Mouse (Mus musculus) retina, embryonic 14.5 days (tissue): Measurements from ENCODE around the gene Gtf2h3.
"Not testable (repeated sequence)": the region's sequence is repeated elsewhere in the genome, so short reads cannot be mapped to it uniquely, and the experiment has no call there.

Experiments
- DNase-seq: peaks from one replicate; pipeline ENCODE4 v3.0.0-alpha.2; 2015; ENCODE audit warnings: low spot score

Gtf2h3 gene

DNA sequence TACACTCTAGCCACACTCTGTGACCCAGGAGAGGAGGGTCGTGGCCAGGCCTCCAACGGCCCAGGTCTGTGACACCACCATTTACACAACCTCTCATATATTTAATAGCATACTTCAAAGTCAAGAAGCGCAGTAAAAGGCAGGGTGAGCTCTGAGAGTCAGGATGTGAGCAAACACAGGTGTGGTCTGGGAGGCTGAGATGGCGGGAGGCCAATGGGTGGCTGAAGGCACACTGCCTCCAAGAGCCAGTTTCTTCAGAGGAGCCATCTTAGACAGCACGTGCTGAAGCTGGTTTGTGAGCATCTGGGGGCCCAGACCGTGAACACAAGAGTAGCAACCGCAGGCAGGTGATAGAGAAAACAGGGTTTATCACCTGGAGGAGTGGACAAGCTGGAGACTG is 3.5 kb upstream of the Gtf2h3 start:
- DNase-seq = no peak

DNA sequence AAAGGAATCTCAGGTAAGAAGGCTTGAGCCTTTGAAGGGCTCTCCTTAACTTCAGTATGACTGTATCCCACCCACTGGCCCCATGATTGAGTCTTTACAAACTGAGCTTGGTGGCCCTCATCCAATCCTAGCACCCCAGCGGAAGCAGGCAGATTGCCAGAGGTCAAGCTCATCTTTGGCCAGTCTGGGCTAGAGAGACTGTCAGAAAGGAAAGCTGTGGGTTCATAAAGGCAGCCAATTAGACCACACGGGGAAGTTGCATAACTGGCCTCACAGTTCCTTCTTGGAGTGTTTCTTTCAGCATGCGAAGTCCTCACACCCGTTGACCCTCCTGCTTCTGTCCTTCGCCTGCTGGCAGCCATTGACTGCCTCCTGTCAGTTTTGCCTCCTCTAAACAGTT is 3.6 kb downstream of the Gtf2h3 start:
- no peak for DNase-seq

DNA sequence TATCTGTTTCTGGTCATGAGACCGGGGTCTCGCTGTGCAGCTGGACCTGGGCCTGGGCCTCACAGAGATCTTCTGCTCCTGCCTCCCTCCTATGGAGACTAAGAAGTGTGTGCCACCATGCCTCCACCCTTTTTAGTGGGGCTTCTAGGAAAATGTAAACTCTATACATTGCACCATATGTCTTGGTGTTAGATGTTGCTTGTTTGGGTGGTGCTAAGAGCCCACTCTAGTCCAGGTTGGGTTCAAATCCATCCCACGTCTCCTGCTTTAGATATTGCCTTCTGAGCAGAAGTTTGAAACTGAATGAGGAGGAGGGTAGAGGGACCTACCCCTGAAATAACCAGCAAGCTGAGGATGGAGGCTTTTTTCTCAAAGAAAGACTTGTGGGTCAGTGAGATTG is 13.8 kb downstream of the Gtf2h3 start:
- no peak for DNase-seq

DNA sequence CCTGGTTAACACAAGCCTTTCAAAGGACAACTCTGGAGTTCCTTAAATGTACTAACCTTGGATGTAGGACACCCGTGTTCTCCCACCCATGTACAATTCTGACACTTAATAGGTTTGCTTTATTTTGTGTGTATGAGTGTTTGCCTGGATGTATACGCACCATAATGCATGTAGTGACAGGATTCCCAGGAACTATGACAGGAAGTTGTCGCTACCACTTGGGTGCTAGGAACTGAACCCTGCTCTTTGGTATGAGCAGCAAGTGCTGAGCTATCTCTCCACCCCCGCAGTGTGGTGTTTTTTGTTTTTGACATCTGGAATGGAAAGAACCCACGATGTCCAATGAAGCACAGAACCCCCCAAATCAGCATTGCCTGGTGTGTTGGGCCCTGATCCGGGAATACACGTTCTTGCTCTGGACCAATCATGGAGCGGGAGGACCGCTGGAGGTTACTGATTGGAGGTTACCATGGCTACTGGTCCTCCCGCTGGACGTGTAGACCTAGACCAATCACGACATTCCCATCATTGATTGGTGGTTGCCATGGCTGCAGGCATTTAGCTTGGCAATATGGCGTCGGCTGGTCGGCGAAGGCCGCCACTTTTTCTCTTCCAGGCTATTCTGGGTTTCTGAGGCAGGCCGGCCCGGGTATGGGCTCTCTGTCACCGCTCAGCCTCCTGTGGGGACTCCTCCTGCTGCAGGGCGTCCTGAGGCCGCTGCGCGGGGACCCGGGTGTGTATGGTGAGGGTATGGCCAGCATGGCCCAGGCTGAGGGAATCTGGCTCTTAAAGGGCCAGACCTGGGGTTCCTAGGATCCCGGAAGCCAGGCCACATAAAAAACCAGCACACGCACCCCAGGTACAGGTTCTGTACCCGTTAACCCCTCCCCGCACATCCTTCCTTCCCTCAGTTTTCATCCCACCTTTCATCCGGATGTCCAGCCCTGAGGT is 19.6 kb downstream of the Gtf2h3 start:
- peak; percentile 99 for DNase-seq

DNA sequence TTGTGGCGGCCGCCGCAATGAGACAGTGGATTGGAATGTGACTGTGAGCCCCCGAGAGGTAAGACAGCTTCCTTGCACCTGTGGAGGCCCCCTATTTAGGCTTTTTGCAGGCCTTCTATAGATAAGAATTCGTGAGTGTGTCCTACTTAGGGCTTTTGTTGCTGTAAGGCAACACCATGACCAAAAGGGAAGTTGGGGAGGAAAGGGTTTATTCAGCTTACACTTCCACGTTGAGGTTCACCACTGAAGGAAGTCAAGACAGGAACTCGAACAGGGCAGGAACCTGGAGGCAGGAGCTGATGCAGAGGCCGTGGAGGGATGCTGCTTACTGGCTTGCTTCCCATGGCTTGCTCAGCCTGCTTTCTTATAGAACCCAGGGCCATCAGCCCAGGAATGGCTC is 20.8 kb downstream of the Gtf2h3 start:
- DNase-seq = not testable (repeated sequence)

DNA sequence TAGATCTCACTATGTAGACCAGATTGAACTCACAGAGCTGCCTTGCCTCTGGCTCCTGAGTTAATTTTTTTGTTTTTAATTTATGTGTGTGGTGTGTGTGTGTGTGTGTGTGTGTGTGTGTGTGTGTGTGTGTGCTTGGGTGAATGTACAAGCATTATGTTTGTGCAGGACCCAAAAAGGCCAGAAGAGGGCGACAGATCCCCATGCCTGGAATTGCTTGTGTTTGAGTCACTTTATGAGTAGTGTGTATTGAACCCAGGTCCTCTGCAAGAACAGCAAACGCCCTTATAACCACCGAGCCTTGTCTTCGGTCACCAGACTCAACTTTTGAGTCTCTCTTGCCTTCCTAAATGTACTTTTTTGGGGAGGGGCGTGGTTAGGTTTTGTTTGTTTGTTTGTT is 23.4 kb downstream of the Gtf2h3 start:
- DNase-seq = peak; percentile 82

DNA sequence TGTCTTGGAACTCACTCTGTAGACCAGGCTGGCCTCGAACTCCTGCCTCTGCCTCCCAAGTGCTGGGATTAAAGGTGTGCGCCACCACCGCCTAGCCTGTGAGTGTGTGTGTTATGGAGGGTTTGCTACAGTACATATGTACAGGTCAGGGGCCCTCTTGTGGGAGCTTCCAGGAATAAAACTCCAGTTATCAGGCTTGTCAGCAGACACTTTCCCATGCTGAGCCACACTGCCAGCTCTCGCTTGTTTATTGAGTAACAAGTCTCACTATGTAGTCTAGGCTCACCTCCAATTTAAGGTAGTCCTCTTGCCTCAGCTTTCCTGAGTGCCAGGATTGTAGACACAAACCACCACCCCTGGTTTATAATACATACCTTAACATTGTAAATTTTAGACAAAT is 25.4 kb downstream of the Gtf2h3 start:
- DNase-seq = no peak

DNA sequence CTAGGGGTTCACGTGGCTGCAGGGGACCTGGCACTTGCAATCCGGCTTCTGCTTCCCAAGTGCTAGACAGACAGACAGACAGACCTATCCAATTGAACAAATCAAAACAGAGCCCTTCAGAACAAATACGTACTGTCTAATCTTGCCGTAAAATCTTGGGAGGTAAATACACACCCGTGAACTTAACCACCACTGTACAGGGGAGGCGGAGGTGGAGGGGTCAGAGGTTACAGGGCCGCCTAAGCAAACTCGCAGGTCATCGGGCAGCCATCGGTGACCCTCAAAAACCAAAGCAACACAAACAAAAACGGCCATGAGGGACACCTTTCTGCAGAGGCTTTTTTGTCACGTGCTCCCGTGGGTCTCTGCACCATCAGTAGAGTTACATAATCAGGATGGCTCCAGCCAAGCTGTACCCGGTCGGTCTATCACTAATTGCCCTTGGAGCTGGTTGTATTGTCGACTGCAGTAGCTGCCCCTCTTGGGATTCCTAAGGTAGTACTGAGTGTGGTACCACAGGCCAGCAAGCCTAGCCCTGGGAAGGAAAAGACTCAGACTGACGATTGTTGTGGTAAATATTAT is 26.2 kb downstream of the Gtf2h3 start:
- no peak for DNase-seq

DNA sequence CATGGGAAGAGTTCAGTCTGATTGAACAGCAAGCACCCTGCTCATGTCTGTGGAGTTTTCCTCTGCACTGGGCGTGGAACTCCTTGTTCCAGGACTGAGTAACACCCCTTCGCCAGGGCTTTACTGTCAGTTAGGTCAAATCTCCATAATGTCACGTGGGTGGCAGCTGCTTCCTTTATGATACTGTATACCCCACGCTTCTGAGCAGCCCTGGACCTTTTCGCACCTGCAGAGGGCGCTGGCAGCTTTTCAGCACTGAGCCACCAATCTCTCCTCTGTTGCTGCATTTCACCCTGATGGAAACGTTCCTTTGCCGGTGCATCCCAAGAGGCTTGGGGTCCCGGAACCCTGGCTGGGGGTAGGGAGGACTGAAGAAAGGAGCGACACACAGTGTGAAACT is 32.0 kb downstream of the Gtf2h3 start:
- peak; percentile 22 for DNase-seq

DNA sequence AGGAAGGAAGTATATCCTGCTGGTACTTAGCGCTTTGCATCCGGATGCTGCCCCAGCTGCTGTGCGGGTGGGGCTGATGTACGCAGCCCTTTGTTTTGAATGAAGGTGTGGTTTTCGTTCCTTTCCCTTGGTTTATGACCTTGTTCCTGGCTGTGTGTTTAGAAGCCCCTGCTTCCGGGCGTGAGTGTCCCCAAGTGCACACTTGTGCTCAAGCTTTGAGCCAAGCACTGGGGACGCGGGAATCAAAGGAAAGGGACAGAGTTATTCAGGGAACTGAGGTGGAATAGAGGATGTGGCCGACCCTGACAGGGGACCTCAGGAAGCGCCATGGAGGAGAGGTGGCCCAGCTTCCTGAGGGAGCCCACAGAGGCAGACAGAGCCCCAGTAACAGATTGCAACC is 35.8 kb downstream of the Gtf2h3 start:
- DNase-seq = no peak

DNA sequence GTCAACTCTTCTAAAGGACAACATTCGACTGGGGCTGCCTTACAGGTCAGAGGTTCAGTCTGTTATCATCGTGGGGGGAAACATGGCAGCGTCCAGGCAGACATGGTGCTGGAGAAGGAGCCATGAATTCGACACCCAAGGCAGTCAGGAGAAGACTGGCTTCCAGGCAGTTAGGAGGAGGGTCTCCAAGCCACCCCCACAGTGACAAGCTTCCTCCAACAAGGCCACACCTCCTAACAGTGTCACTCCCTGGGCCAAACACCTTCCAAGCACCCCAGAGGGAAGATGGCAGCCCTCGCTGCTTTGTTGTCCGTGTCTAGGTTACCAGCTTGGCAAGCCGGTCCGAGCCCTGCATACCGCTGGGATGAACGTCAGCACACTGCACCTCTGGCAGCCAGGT is 39.8 kb downstream of the Gtf2h3 start:
- no peak for DNase-seq

DNA sequence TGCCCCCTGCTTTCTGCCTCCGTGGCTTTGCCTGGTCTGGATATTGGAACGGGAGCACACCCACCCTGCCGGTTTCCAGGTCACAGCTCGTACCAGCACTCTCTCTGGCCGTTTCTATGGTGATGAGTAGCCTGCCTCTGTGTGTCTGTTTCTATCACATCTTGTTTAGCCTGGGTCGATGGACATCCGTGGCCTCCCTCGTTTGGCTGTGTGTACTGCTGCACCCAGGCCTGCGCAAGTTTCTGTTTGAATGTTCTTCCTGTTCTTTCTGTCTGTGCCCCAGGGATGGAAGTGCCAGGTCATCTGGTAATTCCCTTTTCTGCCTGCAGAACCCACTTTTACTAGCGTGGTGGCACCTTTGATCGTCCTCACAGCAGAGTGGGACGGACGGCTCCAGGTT is 42.4 kb downstream of the Gtf2h3 start:
- peak; percentile 86 for DNase-seq

DNA sequence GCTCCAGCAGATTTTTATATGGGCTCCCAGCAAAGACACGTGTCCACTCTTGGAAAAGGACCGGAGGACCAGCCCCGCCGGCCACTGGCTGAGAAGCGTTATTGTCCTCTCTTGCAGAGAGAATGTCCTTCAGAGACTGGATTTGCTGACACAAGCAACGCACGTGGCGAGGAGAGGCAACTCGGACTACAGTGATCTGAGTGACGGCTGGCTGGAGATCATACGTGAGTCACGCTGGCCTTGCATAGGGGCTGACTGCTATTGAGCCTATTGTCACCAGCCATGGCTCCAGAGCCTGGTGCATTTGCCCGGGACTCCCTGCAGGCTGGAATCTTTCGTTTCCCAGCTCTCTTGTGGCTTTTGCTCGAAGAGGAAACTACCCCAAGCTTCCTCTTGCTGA is 44.0 kb downstream of the Gtf2h3 start:
- DNase-seq = no peak

DNA sequence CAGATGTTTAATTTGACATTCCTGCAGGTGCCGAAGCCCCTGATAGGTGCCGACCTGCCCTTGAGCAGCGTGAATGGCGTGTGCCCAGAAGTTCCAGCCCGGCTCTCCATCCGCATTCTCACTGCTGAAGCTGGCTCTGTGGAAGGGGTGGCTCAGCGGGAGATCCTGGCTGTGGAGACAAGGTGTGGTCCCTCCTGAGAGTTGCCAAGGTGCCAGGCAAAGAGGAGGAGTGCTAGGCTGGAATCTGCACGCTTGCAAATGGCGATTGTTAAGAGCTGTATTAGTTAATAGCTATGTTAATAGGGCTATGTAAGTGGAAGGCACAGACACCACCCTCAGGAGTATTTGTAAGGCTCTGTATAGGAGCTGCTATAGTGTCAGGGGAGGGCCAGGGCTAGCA is 45.4 kb downstream of the Gtf2h3 start:
- no peak for DNase-seq

DNA sequence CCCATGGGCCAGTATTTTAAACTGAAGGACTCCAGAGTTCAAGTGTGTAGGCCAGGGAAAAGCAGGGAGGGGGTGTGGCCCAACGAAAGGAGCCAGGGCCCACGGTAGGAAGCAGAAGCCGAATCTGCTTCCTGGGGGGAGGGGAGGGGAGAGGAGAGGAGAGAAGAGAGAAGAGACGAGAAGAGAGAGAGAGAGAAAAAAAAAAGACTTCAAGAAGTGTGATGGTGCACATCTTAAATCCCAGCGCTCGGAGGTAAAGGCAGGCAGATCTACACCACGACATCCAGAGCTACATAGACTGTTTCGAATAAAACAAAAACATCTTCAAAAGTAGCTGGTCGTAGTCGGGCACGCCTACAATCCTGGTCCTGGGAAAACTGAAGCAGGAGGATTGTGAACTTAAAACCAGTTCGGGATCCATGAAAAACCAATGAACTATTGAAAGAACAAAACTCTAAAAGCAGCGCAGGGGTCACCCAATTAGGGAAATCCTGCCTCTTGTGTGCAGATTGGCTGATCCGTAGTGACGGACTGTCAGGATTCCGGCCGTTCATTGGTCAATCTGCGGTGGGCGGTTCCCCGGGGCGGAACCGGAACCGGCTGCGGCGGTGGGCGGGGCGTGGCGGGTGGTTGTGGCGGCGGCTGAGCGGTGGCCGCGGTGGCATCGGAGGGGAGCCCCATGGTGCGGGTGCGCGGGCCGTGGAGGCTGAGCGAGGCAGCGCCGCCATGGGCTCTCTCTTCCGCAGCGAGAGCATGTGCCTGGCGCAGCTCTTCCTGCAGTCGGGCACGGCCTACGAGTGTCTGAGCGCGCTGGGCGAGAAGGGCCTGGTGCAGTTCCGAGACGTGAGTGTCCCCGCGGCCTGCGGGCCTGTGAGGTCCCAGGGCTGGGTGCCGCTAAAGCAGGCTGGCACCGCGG is 49.8 kb downstream of the Gtf2h3 start, which contains the start of gene Atp6v0a2:
Gene Atp6v0a2 (plus strand): TSS at position 129 of the 916 bp plus-strand sequence.
- peak; percentile 95 for DNase-seq

DNA sequence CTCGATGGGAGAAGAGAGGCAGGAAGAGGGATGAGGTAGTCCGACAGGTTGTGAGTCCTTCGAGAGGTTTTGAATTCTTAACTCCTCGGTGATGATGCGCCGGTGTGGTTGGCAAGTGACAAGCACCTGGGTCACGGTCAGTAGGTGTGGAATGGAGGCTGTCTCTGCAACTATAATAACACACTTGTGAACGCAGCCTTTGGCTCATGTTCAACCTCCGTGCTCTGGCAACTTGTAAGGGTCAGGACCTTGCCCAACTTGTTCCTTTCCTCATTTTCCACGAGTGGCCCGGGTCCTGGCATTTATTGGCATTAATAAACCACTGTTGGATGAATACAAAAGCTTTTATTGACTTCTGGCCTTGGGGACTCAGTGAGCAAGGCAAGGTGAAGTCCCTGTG is 50.7 kb downstream of the Gtf2h3 start:
- no peak for DNase-seq

DNA sequence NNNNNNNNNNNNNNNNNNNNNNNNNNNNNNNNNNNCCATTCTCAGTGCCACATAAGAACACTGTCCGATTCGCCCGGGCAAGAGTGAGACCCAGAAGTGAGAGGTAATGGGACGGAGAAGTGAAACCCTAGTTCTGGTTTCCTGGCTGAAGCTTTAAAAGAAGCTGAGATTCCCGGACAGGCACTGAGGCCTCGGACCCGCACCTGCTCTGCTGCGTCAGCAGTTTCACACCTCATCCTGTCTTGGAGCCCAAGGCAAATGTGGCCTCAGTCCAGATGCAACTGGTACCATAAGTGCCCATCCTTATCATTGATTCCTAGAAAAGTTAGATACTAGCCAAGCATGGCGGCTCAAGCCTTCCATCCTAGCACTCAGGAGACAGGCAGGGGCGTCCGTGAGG is 52.7 kb downstream of the Gtf2h3 start:
- DNase-seq = no peak

DNA sequence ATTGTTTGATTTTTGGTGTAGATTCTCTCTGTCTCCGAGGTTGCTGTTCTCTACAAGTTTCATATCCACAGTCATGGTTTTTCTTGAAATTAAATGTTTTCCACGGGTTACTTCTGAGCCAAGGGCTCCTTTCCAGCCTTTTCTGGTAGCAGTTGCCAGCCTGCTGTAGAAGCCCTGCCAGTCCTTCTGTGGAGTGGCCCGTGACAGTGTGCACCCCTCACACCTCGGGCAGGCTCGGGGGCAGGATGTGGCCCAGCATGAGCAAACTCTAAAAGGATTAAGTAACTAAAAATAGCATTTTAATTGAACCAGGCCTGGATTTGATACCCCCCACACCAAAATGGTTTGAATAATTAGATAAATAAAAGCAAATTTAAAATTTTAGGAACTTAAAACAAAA is 53.5 kb downstream of the Gtf2h3 start:
- no peak for DNase-seq

DNA sequence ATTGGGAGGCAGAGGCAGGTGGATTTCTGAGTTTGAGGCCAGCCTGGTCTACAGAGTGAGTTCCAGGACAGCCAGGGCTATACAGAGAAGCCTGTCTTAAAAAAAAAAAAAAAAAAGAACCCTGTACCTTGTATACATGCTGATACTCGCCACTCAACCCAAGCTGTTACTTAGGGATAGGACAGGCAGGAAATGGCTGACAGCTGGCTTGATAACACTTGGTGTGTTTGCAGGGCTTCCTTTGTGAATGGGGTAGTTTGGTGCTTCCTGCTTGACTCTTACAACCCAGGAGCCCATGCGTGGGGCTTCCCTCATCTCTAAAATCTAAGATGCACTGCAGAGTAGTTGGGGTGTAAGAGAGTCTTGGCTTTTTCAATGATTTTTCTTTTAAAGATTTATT is 54.5 kb downstream of the Gtf2h3 start:
- no peak for DNase-seq

DNA sequence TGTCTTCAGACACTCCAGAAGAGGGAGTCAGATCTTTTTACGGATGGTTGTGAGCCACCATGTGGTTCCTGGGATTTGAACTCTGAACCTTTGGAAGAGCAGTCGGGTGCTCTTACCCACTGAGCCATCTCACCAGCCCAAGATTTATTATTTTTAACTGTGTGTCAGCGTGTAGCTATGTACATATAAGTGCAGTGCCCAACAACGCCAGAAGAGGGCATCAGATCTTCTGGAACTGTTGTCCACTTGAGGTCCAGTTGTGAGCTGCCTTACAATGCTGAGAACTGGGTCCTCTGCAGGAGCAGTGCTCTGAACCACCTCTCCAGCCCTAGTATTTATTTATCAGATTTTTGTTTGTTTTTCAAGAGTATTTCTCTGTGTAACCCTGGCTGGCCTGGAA is 56.1 kb downstream of the Gtf2h3 start:
- DNase-seq = peak; percentile 62

DNA sequence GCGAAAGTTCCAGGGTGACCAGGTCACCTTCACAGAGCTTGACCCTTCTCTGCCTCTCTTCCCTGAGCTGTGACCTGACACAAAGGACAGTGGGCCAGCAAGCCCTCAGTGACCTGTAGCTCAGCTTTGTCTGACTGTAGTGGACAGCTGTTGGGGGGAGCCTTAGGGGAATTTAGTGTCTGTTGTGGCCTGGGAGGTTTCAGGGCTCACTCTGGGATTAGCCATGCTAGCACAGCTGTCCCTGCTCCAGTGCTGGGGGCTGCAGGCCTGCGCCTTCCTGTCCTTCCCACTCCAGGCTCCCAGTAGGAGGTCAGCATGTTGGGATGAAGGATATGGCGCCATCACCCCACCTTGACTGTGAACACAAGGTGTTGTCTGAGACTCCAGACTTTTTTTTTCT is 57.2 kb downstream of the Gtf2h3 start:
- DNase-seq = no peak

DNA sequence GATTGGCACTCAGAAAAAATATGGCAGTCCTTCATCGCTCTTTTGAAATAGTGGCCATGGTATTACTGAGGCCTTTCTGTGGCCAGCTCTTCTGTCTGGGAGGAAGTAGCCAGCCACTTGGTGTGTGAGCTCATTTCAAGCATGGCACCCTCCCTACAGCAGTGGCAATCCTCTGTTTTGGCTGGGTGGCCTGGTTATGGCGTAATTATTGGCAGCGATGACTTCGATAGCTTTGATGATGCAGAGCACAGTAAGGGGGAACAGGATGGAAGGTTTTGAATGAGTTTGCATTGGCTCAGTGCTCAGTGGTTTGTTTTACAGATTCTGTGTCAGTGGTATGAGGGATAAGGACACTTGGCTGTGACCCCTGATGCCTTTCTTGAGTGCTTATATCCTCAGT is 57.8 kb downstream of the Gtf2h3 start:
- no peak for DNase-seq

DNA sequence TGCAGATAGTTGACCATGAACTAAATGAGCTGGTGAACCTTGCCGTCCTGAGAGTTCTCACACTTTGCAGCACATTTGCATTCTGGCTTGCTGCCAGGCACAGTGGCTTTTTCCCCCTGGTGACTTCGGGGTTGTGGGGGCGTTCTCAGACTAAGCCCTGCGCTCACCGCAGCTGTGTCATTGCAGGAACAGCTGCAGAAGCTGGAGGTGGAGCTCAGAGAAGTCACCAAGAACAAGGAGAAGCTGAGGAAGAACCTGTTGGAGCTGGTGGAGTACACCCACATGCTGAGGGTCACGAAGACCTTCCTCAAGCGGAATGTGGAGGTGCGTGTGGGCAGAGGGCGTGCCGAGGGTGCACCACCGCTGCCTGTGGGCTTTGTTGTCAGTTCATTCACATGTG is 58.4 kb downstream of the Gtf2h3 start:
- no peak for DNase-seq
